8 mouse cellular contexts compared by ENCODE assay signal in genomic region chr3:103789891-103790345, GRCm38 (mm10). TPM values are rescaled to one million over a fixed set of nuclear protein-coding genes. Genes with fewer than 3 reads are reported as not detected.
DNase-seq lines count a peak whose midpoint lies in the region; ATAC-seq and TF ChIP-seq lines count a peak whose summit lies in the region.

No protein-coding gene starts in this region.

- no peak for DNase-seq in layer of hippocampus, adult 2 months (ENCODE audit: low spot score in 2 of 2)
- no peak for DNase-seq in layer of hippocampus, adult 18-20 months (ENCODE audit: low spot score in 2 of 2)
- peak; percentile 65 for DNase-seq in R1 (ENCODE audit: low read depth, low spot score)
- peak; percentile 43 for DNase-seq in hindbrain, embryonic 10.5 days (ENCODE audit: low spot score)
- DNase-seq in urinary bladder, adult 2 months (ENCODE audit: low spot score) = no peak

- H3K27me3 ChIP-seq in hindbrain, embryonic 10.5 days (ENCODE audit: insufficient read depth, poor library complexity, severe bottlenecking) = no peaks in the 10 kb centered on the region
- H3K27me3 ChIP-seq in limb, embryonic 13.5 days = 0 out of 2 replicates have a peak, but pooled peaks cover 3% of the 10 kb centered on the region
- 0 out of 2 replicates have a peak, but pooled peaks cover 4% of the 10 kb centered on the region for H3K27me3 ChIP-seq in midbrain, embryonic 13.5 days

- peak overlapping the region; percentile 99 for H3K27ac ChIP-seq in layer of hippocampus, adult 2 months
- H3K27ac ChIP-seq in embryonic fibroblast, embryonic 13.5 days (ENCODE audit: insufficient read depth, low read length) = peak overlapping the region; percentile 48; the same call in 1 of the 2 replicates
- H3K27ac ChIP-seq in hindbrain, embryonic 10.5 days = peak overlapping the region; percentile 98
- H3K27ac ChIP-seq in limb, embryonic 13.5 days = peak overlapping the region; percentile 29; the same call in 1 of the 2 replicates
- peak overlapping the region; percentile 90 for H3K27ac ChIP-seq in midbrain, embryonic 13.5 days

- TF ChIP-seq POLR2A in embryonic fibroblast, embryonic 13.5 days (IDR thresholded peaks at IDR 0.05; ENCODE audit: low read depth, low read length) = no peak; the same call in 1 of the 2 replicates

- H3K4me2 ChIP-seq in limb, embryonic 13.5 days (replicated peaks) = peak overlapping the region; percentile 77
- peak overlapping the region; percentile 89 for H3K4me2 ChIP-seq in midbrain, embryonic 13.5 days (replicated peaks)

- no peak for ATAC-seq in limb, embryonic 13.5 days (ENCODE audit: low FRiP score, low read depth)
- ATAC-seq in midbrain, embryonic 13.5 days = no peak

- no peak for TF ChIP-seq CTCF in layer of hippocampus, adult 2 months (conservative IDR thresholded peaks at IDR 0.05)
- no peak for TF ChIP-seq CTCF in embryonic fibroblast, embryonic 13.5 days (IDR thresholded peaks at IDR 0.05; ENCODE audit: borderline replicate concordance, insufficient read depth, low read length)

- H3K4me3 ChIP-seq in layer of hippocampus, adult 2 months = peak overlapping the region; percentile 89
- H3K4me3 ChIP-seq in embryonic fibroblast, embryonic 13.5 days (ENCODE audit: insufficient read depth, low read length) = peak overlapping the region; percentile 68
- peak overlapping the region; percentile 94 for H3K4me3 ChIP-seq in hindbrain, embryonic 10.5 days
- H3K4me3 ChIP-seq in limb, embryonic 13.5 days = peak overlapping the region; percentile 93
- peak overlapping the region; percentile 95 for H3K4me3 ChIP-seq in midbrain, embryonic 13.5 days (replicated peaks)

- peaks cover 4% of the 10 kb centered on the region; the same call in 1 of the 2 replicates for H3K4me1 ChIP-seq in embryonic fibroblast, embryonic 13.5 days (ENCODE audit: control insufficient read depth, insufficient read depth, low read length)
- H3K4me1 ChIP-seq in hindbrain, embryonic 10.5 days (replicated peaks) = peaks cover 23% of the 10 kb centered on the region
- H3K4me1 ChIP-seq in limb, embryonic 13.5 days = peaks cover 32% of the 10 kb centered on the region
- peaks cover 31% of the 10 kb centered on the region for H3K4me1 ChIP-seq in midbrain, embryonic 13.5 days (replicated peaks)

- WGBS in hindbrain, embryonic 10.5 days = 3% methylated on average over 14 of the region's 14 CpGs
- WGBS in limb, embryonic 13.5 days = 3% methylated on average over 14 of the region's 14 CpGs
- WGBS in midbrain, embryonic 13.5 days = 3% methylated on average over 14 of the region's 14 CpGs

- no peaks in the 10 kb centered on the region for H3K36me3 ChIP-seq in hindbrain, embryonic 10.5 days
- H3K36me3 ChIP-seq in limb, embryonic 13.5 days = no peaks in the 10 kb centered on the region
- no peaks in the 10 kb centered on the region for H3K36me3 ChIP-seq in midbrain, embryonic 13.5 days

- no peaks in the 10 kb centered on the region for H3K9me3 ChIP-seq in hindbrain, embryonic 10.5 days
- H3K9me3 ChIP-seq in limb, embryonic 13.5 days = no peaks in the 10 kb centered on the region
- no peaks in the 10 kb centered on the region for H3K9me3 ChIP-seq in midbrain, embryonic 13.5 days

- H3K9ac ChIP-seq in limb, embryonic 13.5 days = peak overlapping the region; percentile 93
- peak overlapping the region; percentile 94 for H3K9ac ChIP-seq in midbrain, embryonic 13.5 days (replicated peaks)

RNA-seq across cellular contexts. Expression of gene Hipk1, which starts 1.4 kb away (rescaled TPM):
- 100 to 1,000 TPM; 128 to 134 TPM for total RNA-seq in layer of hippocampus, adult 2 months (2021)
- total RNA-seq in layer of hippocampus, adult 18-20 months (2021) = 100 to 1,000 TPM; 131 to 137 TPM
- 53.1 and 56.2 TPM in 2 replicates for polyA plus RNA-seq in embryonic fibroblast, embryonic 13.5 days (2011; ENCODE audit: insufficient read length, low read depth, missing spikeins)
- 10.4 and 10.7 TPM in 2 replicates for polyA plus RNA-seq in hindbrain, embryonic 10.5 days (2016; fragmentation: Nextera tagmentation; extraction: Ambion mirVana)
- 11.0 TPM in 2 replicates for polyA plus RNA-seq in limb, embryonic 13.5 days (2015; fragmentation: Nextera tagmentation; extraction: Ambion mirVana)
- 13.2 and 14.5 TPM in 2 replicates for polyA plus RNA-seq in midbrain, embryonic 13.5 days (2015; fragmentation: Nextera tagmentation; extraction: Ambion mirVana)
- 31.6 and 44.1 TPM in 2 replicates for polyA plus RNA-seq in urinary bladder, adult 2 months (2012; rRNA removed)

RNA-seq across cellular contexts. Expression of gene Dclre1b, which starts 19.3 kb away (rescaled TPM):
- 1 to 10 TPM; 9.8 to 10.0 TPM for total RNA-seq in layer of hippocampus, adult 2 months (2021)
- total RNA-seq in layer of hippocampus, adult 18-20 months (2021) = 10 to 100 TPM in 1 of 2 experiments, 1 to 10 TPM in 1; 9.0 to 12.2 TPM
- 8.0 and 10.1 TPM in 2 replicates for polyA plus RNA-seq in embryonic fibroblast, embryonic 13.5 days (2011; ENCODE audit: insufficient read length, low read depth, missing spikeins)
- polyA plus RNA-seq in hindbrain, embryonic 10.5 days (2016; fragmentation: Nextera tagmentation; extraction: Ambion mirVana) = 29.3 and 40.6 TPM in 2 replicates
- polyA plus RNA-seq in limb, embryonic 13.5 days (2015; fragmentation: Nextera tagmentation; extraction: Ambion mirVana) = 33.3 and 34.9 TPM in 2 replicates
- polyA plus RNA-seq in midbrain, embryonic 13.5 days (2015; fragmentation: Nextera tagmentation; extraction: Ambion mirVana) = 23.7 and 30.0 TPM in 2 replicates
- 7.5 and 8.1 TPM in 2 replicates for polyA plus RNA-seq in urinary bladder, adult 2 months (2012; rRNA removed)

RNA-seq across cellular contexts. Expression of gene Ap4b1, which starts 19.4 kb away (rescaled TPM):
- total RNA-seq in layer of hippocampus, adult 2 months (2021) = 10 to 100 TPM; 12.7 to 13.3 TPM
- 10 to 100 TPM; 11.4 to 12.6 TPM for total RNA-seq in layer of hippocampus, adult 18-20 months (2021)
- 15.4 and 16.4 TPM in 2 replicates for polyA plus RNA-seq in embryonic fibroblast, embryonic 13.5 days (2011; ENCODE audit: insufficient read length, low read depth, missing spikeins)
- 21.7 and 22.1 TPM in 2 replicates for polyA plus RNA-seq in hindbrain, embryonic 10.5 days (2016; fragmentation: Nextera tagmentation; extraction: Ambion mirVana)
- 23.2 TPM in 2 replicates for polyA plus RNA-seq in limb, embryonic 13.5 days (2015; fragmentation: Nextera tagmentation; extraction: Ambion mirVana)
- 24.1 and 25.0 TPM in 2 replicates for polyA plus RNA-seq in midbrain, embryonic 13.5 days (2015; fragmentation: Nextera tagmentation; extraction: Ambion mirVana)
- 20.5 and 22.3 TPM in 2 replicates for polyA plus RNA-seq in urinary bladder, adult 2 months (2012; rRNA removed)

RNA-seq across cellular contexts. Expression of gene Gm43064, which starts 19.5 kb away (rescaled TPM):
- total RNA-seq in layer of hippocampus, adult 2 months (2021) = under 1 TPM; 0.27 to 0.31 TPM
- under 1 TPM; 0.42 to 0.79 TPM for total RNA-seq in layer of hippocampus, adult 18-20 months (2021)
- not detected in 2 replicates for polyA plus RNA-seq in embryonic fibroblast, embryonic 13.5 days (2011; ENCODE audit: insufficient read length, low read depth, missing spikeins)
- 0.10 and 0.27 TPM in 2 replicates for polyA plus RNA-seq in hindbrain, embryonic 10.5 days (2016; fragmentation: Nextera tagmentation; extraction: Ambion mirVana)
- polyA plus RNA-seq in limb, embryonic 13.5 days (2015; fragmentation: Nextera tagmentation; extraction: Ambion mirVana) = 0.34 TPM in 1 of 2 replicates, not detected in the other
- 0.46 TPM in 1 of 2 replicates, not detected in the other for polyA plus RNA-seq in midbrain, embryonic 13.5 days (2015; fragmentation: Nextera tagmentation; extraction: Ambion mirVana)
- polyA plus RNA-seq in urinary bladder, adult 2 months (2012; rRNA removed) = 0.06 and 0.34 TPM in 2 replicates

RNA-seq across cellular contexts. Expression of gene Bcl2l15, which starts 42.5 kb away (rescaled TPM):
- 1 to 10 TPM; 1.5 to 2.0 TPM for total RNA-seq in layer of hippocampus, adult 2 months (2021)
- 1 to 10 TPM; 1.1 to 1.4 TPM for total RNA-seq in layer of hippocampus, adult 18-20 months (2021)
- not detected in 2 replicates for polyA plus RNA-seq in embryonic fibroblast, embryonic 13.5 days (2011; ENCODE audit: insufficient read length, low read depth, missing spikeins)
- polyA plus RNA-seq in hindbrain, embryonic 10.5 days (2016; fragmentation: Nextera tagmentation; extraction: Ambion mirVana) = 0.21 TPM in 1 of 2 replicates, not detected in the other
- polyA plus RNA-seq in limb, embryonic 13.5 days (2015; fragmentation: Nextera tagmentation; extraction: Ambion mirVana) = 0.23 and 0.41 TPM in 2 replicates
- 0.08 and 0.63 TPM in 2 replicates for polyA plus RNA-seq in midbrain, embryonic 13.5 days (2015; fragmentation: Nextera tagmentation; extraction: Ambion mirVana)
- 0.18 and 0.19 TPM in 2 replicates for polyA plus RNA-seq in urinary bladder, adult 2 months (2012; rRNA removed)

Comparison
In these comparisons a context has a peak if more than half of its experiments do, and no peak if none do; other contexts are left out.
1. DNase-seq: peak in R1 (single experiment) and hindbrain, embryonic 10.5 days (single experiment); none in layer of hippocampus, adult 2 months (0 of 2), layer of hippocampus, adult 18-20 months (0 of 2) and urinary bladder, adult 2 months (single experiment).
2. H3K27ac ChIP-seq: peak in every context shown above with its lines; median percentile 99 in layer of hippocampus, adult 2 months; 98 in hindbrain, embryonic 10.5 days; 90 in midbrain, embryonic 13.5 days; 48 in embryonic fibroblast, embryonic 13.5 days; 29 in limb, embryonic 13.5 days.
3. Peak in every context shown above with its lines, with median percentiles within 50 percentile points of each other: H3K4me3 ChIP-seq.